ENCODE assay signal across 15 mouse cellular contexts in genomic region chr5:62622848-62623479, GRCm38 (mm10).
"Had no signal": no experiment of that assay in that cellular context is flagged by ENCODE, and none has a peak within 500 bp of the region (broad histone marks: within the 10 kb centered on the region; RNA-seq: fewer than 3 reads in every experiment).

No protein-coding gene starts in this region.

- H3K27ac ChIP-seq: hindbrain, embryonic 12.5 days; kidney, postnatal 0 days; left cerebral cortex, adult 2 months; limb, embryonic 10.5 days; midbrain, embryonic 12.5 days; neural tube, embryonic 13.5 days; stomach, embryonic 15.5 days had no signal

- H3K36me3 ChIP-seq: hindbrain, embryonic 12.5 days; limb, embryonic 10.5 days; midbrain, embryonic 12.5 days; neural tube, embryonic 13.5 days; stomach, embryonic 15.5 days had no signal

- ATAC-seq: hindbrain, embryonic 16.5 days; inflammation-experienced regulatory T-cells, adult 6 months; intestine, postnatal 0 days; midbrain, embryonic 16.5 days had no signal

- DNase-seq: lung, embryonic 14.5 days; retina, postnatal 1 day; right cerebral cortex, postnatal 14 days; thymus, postnatal 36 days had no signal

- H3K9me3 ChIP-seq: hindbrain, embryonic 12.5 days; limb, embryonic 10.5 days; midbrain, embryonic 12.5 days; neural tube, embryonic 13.5 days; stomach, embryonic 15.5 days had no signal

- H3K27me3 ChIP-seq: hindbrain, embryonic 12.5 days; midbrain, embryonic 12.5 days; neural tube, embryonic 13.5 days; stomach, embryonic 15.5 days had no signal

- H3K9ac ChIP-seq: hindbrain, embryonic 12.5 days; lung, embryonic 14.5 days; midbrain, embryonic 12.5 days; neural tube, embryonic 13.5 days; stomach, embryonic 15.5 days had no signal

- H3K4me3 ChIP-seq: hindbrain, embryonic 12.5 days; left cerebral cortex, adult 2 months; limb, embryonic 10.5 days; midbrain, embryonic 12.5 days; neural tube, embryonic 13.5 days; stomach, embryonic 15.5 days had no signal

- H3K4me2 ChIP-seq: hindbrain, embryonic 12.5 days; lung, embryonic 14.5 days; midbrain, embryonic 12.5 days; neural tube, embryonic 13.5 days; stomach, embryonic 15.5 days had no signal

- H3K4me1 ChIP-seq: hindbrain, embryonic 12.5 days; limb, embryonic 10.5 days; midbrain, embryonic 12.5 days; neural tube, embryonic 13.5 days; stomach, embryonic 15.5 days had no signal
